ENCODE assay signal across 17 mouse cellular contexts in genomic region chr12:27130544-27130943, GRCm38 (mm10).
"Had no signal": no experiment of that assay in that cellular context is flagged by ENCODE, and none has a peak within 500 bp of the region (broad histone marks: within the 10 kb centered on the region; RNA-seq: fewer than 3 reads in every experiment).

No protein-coding gene starts in this region.

- DNase-seq: left cerebral cortex, postnatal 4 days; liver; liver, embryonic 13.5 days; liver, postnatal 0 days; lung, adult 18-20 months; lung, adult 2 months; lung, embryonic 14.5 days; lung, postnatal 10 days; lung, postnatal 14 days; lung, postnatal 36 days; lung, postnatal 4 days; midbrain, embryonic 14.5 days had no signal

- ATAC-seq: liver, embryonic 12.5 days; liver, postnatal 0 days; lung, postnatal 0 days; midbrain, embryonic 13.5 days; midbrain, embryonic 15.5 days; midbrain, embryonic 16.5 days had no signal
